Mouse (Mus musculus) spleen, adult 2 months (tissue): ENCODE results near the gene Zfp354b.

Source experiments
- CTCF ChIP-seq: fragments of 200-500 bp; IDR thresholded peaks from 2 replicates; pipeline ENCODE4 v1.5.1; 2011; ENCODE audit warnings: mild to moderate bottlenecking, inconsistent platforms; ENCODE audit not compliant: insufficient read depth, insufficient read length, insufficient replicate concordance; ENCODE audit errors: extremely low read depth
- POLR2A ChIP-seq: fragments of 200-500 bp; IDR thresholded peaks from 2 replicates; pipeline ENCODE4 v1.6.1; 2011; ENCODE audit warnings: low read depth, low read length, inconsistent platforms

DNA sequence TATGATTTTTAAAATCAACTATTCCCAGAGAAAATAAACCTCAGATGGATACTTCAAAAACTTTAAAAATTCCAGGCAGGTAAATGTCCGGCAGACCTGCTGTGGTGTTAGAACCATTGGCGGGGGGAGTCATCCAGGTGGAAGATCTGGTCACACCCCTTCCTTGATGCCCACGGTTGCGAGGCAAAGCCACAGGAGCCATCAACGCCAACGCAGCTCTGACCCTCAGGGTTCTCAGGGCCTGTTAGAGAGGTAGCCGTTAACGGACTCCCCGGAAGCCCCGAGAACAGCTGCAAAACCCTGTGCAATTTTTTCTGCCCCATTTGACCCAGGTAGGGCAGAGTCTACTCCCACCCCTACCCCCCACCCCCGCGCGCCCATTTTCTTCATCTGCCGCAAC lies 12.1 kb upstream of the Zfp354b start, which contains the start of gene 4933414I15Rik:
- no peak for TF ChIP-seq CTCF
- no peak for TF ChIP-seq POLR2A
